Mouse (Mus musculus) neural tube, embryonic 11.5 days (tissue): ENCODE measurements around the gene Adamts9. TPM values are rescaled to one million over a fixed set of nuclear protein-coding genes. Genes with fewer than 3 reads are reported as not detected.
A peak's percentile ranks its signal among the peaks of the same experiment; 100 is the strongest.

Experiments
- ATAC-seq: fragments of 200-750 bp; cut with Nextera tagmentation; 2 replicates; pipeline ENCODE4 v1.8.0; 2017; ENCODE audit warnings: moderate number of reproducible peaks, mild to moderate bottlenecking, moderate TSS enrichment, moderate library complexity; ENCODE audit not compliant: insufficient read depth, low FRiP score, low TSS enrichment
- DNase-seq: peaks from one replicate; pipeline ENCODE4 v3.0.0-alpha.2; 2015; ENCODE audit warnings: low spot score
- H3K27ac ChIP-seq: fragments of 300-500 bp; sonication (generic); 2 replicates; pipeline ENCODE4 v1.5.1; 2014; ENCODE audit warnings: low read depth, mild to moderate bottlenecking, low read length
- H3K27me3 ChIP-seq: fragments of 300-500 bp; sonication (generic); 2 replicates; pipeline ENCODE4 v1.6.1; 2014; ENCODE audit warnings: mild to moderate bottlenecking, low read length, mixed read lengths; ENCODE audit not compliant: control insufficient read depth, insufficient read depth
- H3K36me3 ChIP-seq: fragments of 300-500 bp; sonication (generic); 2 replicates; pipeline ENCODE4 v1.6.1; 2014; ENCODE audit warnings: mild to moderate bottlenecking, low read length, moderate library complexity, mixed read lengths; ENCODE audit not compliant: control insufficient read depth, insufficient read depth
- H3K4me1 ChIP-seq: fragments of 300-500 bp; sonication (generic); 2 replicates; pipeline ENCODE4 v1.6.1; 2014; ENCODE audit warnings: low read length, mixed read lengths; ENCODE audit not compliant: control insufficient read depth, insufficient read depth
- H3K4me2 ChIP-seq: fragments of 300-500 bp; sonication (generic); 2 replicates; pipeline ENCODE4 v1.6.1; 2014; ENCODE audit warnings: low read depth, mild to moderate bottlenecking, moderate library complexity
- H3K4me3 ChIP-seq: fragments of 300-500 bp; sonication (generic); 2 replicates; pipeline ENCODE4 v1.5.1; 2014; ENCODE audit warnings: low read depth, low read length
- H3K9ac ChIP-seq: fragments of 300-500 bp; sonication (generic); 2 replicates; pipeline ENCODE4 v1.6.1; 2014; ENCODE audit warnings: mild to moderate bottlenecking, low read length
- H3K9me3 ChIP-seq: fragments of 300-500 bp; sonication (generic); 2 replicates; pipeline ENCODE4 v1.6.1; 2016; ENCODE audit warnings: low read length; ENCODE audit not compliant: control insufficient read depth
- WGBS: fragments of 180-500 bp; shearing (Covaris S2); extraction: QIAGEN DNeasy Blood & Tissue Kit; methylation state at CpG from one replicate; pipeline ENCODE4 v1.1.7; 2014; 5-methylcytosine and 5-hydroxymethylcytosine counted together
- polyA plus RNA-seq: library from polyadenylated mRNA; unstranded; fragments of >200 nt; fragmentation: Nextera tagmentation; extraction: Ambion mirVana; gene quantifications from 2 replicates; pipeline ENCODE4 v1.2.1, GENCODE M21; 2014

Adamts9 gene
- polyA plus RNA-seq, 1 experiment from 2014 or later: 1.4 TPM

DNA sequence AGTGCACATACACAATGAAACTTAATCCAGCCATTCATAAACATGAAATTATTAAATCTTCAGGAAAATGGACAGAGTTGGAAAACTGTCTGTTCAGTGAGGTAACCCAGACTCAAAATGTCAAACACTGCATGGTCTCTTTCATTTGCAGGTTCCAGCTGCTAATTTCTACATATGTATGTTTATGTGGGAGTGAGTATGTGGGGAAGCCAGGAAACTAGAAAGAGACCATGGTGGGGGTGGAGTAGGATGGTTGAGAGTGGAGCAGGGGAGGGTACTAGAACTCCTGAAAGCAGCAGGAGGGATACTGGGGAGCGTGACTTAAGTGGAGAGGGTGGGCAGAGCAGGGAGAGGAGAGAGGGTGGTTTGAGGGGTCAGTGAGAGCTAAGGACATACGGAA, 141.8 kb downstream of the Adamts9 start:
- DNase-seq (no peak), ATAC-seq (no peak)
- Histone ChIP-seq H3K36me3 (no peaks in the 10 kb centered on the region), H3K9ac (no peak overlapping the region), H3K4me2 (no peak overlapping the region), H3K4me1 (no peaks in the 10 kb centered on the region; the same call in 1 of the 2 replicates), H3K27me3 (no peaks in the 10 kb centered on the region), H3K9me3 (no peaks in the 10 kb centered on the region), H3K4me3 (no peak overlapping the region), H3K27ac (no peak overlapping the region)
- WGBS: 72% methylated on average over 2 of the region's 2 CpGs

DNA sequence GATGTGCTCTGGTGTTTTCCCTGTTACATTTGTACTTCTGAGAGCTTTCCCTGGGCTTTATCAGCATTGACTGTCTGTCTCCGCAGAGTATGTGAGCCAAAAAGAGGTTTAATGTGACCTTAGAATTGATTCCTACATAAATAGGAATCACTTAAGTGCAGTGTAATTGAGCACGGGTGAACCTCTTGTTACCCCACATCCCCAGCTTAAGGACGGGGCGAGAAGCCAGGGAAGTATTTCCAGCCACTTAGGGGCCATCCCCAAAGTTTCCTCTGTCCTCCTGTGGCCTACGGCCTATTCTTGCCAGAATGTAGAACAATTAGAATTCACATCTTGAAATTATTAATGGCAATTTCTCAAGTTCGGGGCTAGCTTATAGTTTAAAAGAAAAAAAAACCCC, 149.5 kb downstream of the Adamts9 start:
- H3K4me3 ChIP-seq: no peak overlapping the region
- ATAC-seq: no peak
- no peak overlapping the region for H3K27ac ChIP-seq
- 88% methylated on average over 6 of the region's 6 CpGs for WGBS
- H3K4me1 ChIP-seq: no peaks in the 10 kb centered on the region
- no peaks in the 10 kb centered on the region for H3K27me3 ChIP-seq
- no peaks in the 10 kb centered on the region for H3K9me3 ChIP-seq
- H3K36me3 ChIP-seq: no peaks in the 10 kb centered on the region
- no peak overlapping the region for H3K9ac ChIP-seq
- no peak for DNase-seq
- H3K4me2 ChIP-seq: no peak overlapping the region

DNA sequence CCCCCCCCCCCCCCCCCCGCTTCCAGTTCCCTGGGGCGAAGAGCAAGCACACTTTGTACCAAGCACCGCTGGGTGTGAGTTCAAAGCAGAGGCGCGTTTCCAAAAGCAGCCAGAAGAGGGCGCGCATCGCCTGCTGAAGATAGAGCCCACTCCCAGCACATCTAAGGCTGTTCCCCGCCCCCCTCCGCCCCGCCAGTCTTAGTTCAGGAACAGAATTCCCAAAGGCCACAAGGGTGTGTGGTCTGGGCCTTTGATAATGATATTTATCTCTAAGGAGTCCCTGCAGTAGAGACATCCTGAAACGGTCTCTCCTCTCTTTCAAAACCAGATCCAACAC, 155.9 kb downstream of the Adamts9 start:
- Histone ChIP-seq H3K4me2 (peak overlapping the region; percentile 60), H3K4me3 (peak overlapping the region; percentile 28), H3K9me3 (no peaks in the 10 kb centered on the region), H3K36me3 (no peaks in the 10 kb centered on the region), H3K27me3 (peaks cover 3% of the 10 kb centered on the region; the same call in 1 of the 2 replicates), H3K27ac (no peak overlapping the region), H3K4me1 (no peaks in the 10 kb centered on the region; the same call in 1 of the 2 replicates), H3K9ac (peak overlapping the region; percentile 32)
- 1% methylated on average over 10 of the region's 12 CpGs for whole genome bisulfite sequencing
- DNase-seq (peak; percentile 93), ATAC-seq (peak; percentile 80)

DNA sequence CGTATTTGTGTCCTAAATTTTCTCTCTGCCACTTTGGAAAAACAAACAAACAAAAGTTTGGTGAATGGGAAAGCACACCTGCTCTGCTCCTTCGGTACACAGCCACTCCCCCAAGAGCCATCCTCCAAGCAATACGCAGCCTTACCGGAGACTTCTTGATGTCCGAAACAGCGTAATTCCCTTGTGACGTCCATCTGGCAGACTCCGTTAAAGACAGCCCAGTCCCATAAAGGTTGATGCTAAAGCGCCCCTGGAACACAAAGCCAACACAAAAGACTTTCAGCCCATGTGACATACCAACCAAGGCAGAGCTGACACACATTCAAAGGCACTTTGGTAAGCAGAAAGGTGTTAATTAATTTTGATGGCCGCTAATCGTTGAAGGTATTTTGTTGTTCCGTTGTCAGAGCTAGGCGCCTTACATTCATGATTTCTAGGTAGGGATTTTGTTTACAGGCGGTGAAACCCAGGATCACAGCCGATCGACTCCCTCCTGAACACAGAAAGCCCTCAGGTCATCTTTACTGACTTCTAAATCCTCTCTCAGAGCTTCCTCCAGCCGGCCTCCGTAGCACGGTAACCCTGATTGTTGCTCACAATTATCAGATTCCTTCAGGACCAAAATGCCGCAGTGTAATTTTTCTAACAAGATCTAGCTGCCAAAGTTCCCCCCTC, 156.5 kb downstream of the Adamts9 start:
- Histone ChIP-seq H3K9me3 (no peaks in the 10 kb centered on the region), H3K36me3 (no peaks in the 10 kb centered on the region), H3K4me2 (peak overlapping the region; percentile 60), H3K9ac (peak overlapping the region; percentile 32), H3K27me3 (peaks cover 3% of the 10 kb centered on the region; the same call in 1 of the 2 replicates), H3K4me3 (peak overlapping the region; percentile 28), H3K4me1 (no peaks in the 10 kb centered on the region; the same call in 1 of the 2 replicates), H3K27ac (no peak overlapping the region)
- 4% methylated on average over 20 of the region's 20 CpGs for WGBS
- ATAC-seq (peak; percentile 54; the same call in 1 of the 2 replicates), DNase-seq (peak; percentile 14)

DNA sequence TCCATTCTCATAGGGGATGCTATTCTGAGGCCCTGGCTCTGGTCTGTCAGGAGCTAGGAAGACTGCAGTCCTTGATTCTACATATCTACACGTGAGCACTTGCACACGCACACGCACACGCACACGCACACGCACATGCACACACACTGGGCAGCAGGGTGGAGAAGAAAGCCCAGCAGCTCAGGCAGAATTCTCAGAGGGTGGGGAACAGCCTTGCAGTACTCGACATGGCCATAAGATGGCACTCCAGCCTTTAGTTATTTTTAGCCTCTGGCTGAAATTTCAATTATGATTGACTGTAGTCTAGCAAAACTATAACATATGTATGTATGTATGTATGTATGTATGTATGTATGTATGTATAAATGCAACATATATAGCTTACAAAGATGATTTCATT, 158.5 kb downstream of the Adamts9 start:
- Histone ChIP-seq H3K4me3 (no peak overlapping the region), H3K36me3 (no peaks in the 10 kb centered on the region), H3K27me3 (peaks cover 3% of the 10 kb centered on the region; the same call in 1 of the 2 replicates), H3K9ac (no peak overlapping the region), H3K9me3 (no peaks in the 10 kb centered on the region), H3K4me1 (no peaks in the 10 kb centered on the region; the same call in 1 of the 2 replicates), H3K27ac (no peak overlapping the region), H3K4me2 (no peak overlapping the region)
- DNase-seq: peak; percentile 67
- ATAC-seq: peak; percentile 25; the same call in 1 of the 2 replicates
- WGBS: 11% methylated on average over 7 of the region's 7 CpGs

DNA sequence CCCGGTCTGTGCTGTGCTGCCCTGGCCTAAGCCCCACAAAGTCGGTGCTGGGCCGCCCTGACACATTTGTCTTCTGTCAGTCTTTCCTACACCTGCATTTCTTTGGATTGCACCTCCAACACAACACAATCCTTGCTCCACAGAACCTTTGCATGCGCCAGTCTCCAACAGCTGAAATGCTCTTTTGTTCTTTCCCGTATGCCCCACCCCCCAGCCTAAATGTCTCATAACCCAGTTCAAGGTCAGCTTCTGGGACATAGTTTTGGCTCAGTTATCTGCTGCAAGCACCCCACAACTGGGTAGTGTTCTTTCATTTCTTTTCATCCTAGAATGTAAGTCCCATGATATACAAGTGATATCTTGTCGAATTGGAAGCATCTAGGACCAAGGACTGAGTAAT, 161.8 kb downstream of the Adamts9 start:
- Histone ChIP-seq H3K27ac (no peak overlapping the region), H3K9me3 (no peaks in the 10 kb centered on the region), H3K36me3 (no peaks in the 10 kb centered on the region), H3K4me1 (no peaks in the 10 kb centered on the region), H3K27me3 (peaks cover 3% of the 10 kb centered on the region; the same call in 1 of the 2 replicates), H3K9ac (no peak overlapping the region), H3K4me3 (no peak overlapping the region), H3K4me2 (no peak overlapping the region)
- DNase-seq (no peak), ATAC-seq (no peak)
- 85% methylated on average over 6 of the region's 6 CpGs for WGBS

DNA sequence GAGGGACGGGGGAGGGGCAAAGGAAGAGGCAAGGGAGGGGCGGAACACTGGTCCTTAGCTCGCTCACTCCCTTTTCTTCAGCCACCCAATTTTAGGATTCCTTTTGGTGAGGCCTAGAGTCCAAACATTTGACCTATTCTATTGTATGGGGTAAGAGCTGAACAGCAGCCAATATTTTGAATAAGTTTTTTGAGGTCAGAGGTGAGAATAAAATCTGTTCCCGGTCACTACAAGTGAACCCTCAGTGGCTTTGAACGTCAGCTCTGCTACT, 163.4 kb downstream of the Adamts9 start:
- Histone ChIP-seq H3K4me1 (no peaks in the 10 kb centered on the region), H3K36me3 (no peaks in the 10 kb centered on the region), H3K9ac (no peak overlapping the region), H3K9me3 (no peaks in the 10 kb centered on the region), H3K4me2 (no peak overlapping the region), H3K27ac (no peak overlapping the region), H3K4me3 (no peak overlapping the region), H3K27me3 (no peaks in the 10 kb centered on the region)
- WGBS: 39% methylated on average over 5 of the region's 5 CpGs
- DNase-seq: no peak
- ATAC-seq: no peak

DNA sequence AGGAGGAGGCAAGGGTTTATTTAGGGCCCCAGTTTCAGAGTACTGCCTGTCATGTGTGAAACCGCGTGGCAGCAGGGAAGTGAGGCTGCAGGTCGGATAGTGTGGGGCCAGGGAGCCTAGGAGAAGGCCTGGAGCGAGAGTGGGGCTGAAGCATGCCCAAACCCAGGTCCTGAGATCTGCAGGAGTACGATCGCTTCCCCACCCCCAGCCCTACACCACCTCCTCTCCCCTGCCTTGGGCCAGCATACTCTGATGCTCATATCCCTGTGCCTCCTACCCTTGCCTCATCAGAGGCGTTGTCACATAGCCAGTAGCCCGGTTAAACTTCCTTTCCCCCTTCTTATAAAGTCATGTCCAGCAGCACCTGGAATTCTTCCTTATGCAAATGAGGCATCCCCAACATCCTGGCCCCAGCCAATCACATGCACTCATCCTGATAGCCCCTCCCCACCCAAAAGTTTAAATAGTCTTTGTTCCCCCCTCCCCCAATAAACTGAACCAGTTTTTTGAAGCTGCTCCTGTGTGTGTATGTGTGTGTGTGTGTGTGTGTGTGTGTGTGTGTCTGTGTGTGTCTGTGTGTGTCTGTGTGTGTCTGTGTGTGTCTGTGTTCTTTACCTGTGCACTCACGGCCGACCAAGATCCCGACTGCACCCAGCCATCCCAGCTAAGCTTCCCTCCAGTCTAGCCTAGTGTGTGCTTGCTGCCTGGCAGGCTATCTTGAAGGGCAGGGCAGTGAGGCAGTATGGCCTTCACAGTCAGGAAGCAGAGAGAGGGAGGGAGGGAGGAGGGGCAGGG, 164.0 kb downstream of the Adamts9 start:
- 72% methylated on average over 11 of the region's 11 CpGs for WGBS
- ATAC-seq (no peak), DNase-seq (no peak)
- no peaks in the 10 kb centered on the region for H3K36me3 ChIP-seq
- H3K4me3 ChIP-seq: no peak overlapping the region
- H3K9me3 ChIP-seq: no peaks in the 10 kb centered on the region
- H3K27me3 ChIP-seq: no peaks in the 10 kb centered on the region
- H3K4me2 ChIP-seq: no peak overlapping the region
- H3K27ac ChIP-seq: no peak overlapping the region
- no peaks in the 10 kb centered on the region for H3K4me1 ChIP-seq
- H3K9ac ChIP-seq: no peak overlapping the region

DNA sequence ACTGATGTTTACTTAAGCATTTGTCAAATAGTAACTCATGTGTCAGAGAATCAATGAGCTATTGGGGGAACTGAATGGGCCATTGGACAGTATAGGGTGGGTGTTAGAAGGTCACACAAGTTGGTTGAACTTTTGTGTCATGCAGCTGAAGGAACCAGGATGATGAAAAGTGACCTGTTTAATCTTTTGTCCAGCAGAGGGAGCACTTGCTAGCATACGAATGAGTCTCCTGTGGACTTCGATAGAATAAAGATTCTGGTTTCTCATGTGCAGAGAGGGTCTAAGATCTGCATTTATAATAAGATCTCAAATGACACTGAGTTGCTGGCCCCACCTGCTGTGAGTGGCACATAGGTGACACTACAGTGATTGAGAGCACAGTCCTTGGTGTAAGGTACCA, 166.9 kb downstream of the Adamts9 start:
- Histone ChIP-seq H3K9me3 (no peaks in the 10 kb centered on the region), H3K4me3 (no peak overlapping the region), H3K36me3 (no peaks in the 10 kb centered on the region), H3K4me2 (no peak overlapping the region), H3K27me3 (no peaks in the 10 kb centered on the region), H3K27ac (no peak overlapping the region), H3K4me1 (no peaks in the 10 kb centered on the region), H3K9ac (no peak overlapping the region)
- no peak for ATAC-seq
- peak; percentile 25 for DNase-seq
- 36% methylated on average over 2 of the region's 2 CpGs for WGBS
